Mouse (Mus musculus): Measurements from ENCODE around the gene Tspan18. TPM values are rescaled to one million over a fixed set of nuclear protein-coding genes. Genes with fewer than 3 reads are reported as not detected.

The Tspan18 gene
- polyA plus RNA-seq, 1 experiment from 2014 or later, result 34.5 TPM

DNA sequence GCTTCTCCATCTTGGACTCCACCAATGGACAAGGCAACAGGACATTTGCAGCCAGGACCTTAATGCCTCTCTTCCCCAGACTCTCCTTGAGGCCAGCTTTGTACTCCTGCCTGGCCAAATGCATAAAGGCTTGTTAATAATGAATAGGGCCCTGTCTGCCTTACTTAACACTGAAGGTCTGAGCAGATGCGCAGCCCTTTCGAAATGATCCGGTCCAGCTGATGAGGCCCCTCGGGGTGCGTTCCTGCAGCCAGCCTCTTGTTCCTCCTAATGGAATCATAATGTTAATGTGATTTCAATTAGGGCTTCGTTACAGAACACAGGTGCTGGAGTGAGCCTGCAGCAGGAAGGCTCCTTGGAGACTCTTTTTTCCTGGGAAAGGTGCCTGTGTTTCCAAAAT, 33.7 kb upstream of the Tspan18 start:
- no peak overlapping the region for H3K9ac ChIP-seq (ENCODE audit: low read depth, low read length)
- H3K4me2 ChIP-seq (ENCODE audit: low read depth, low read length), result no peak overlapping the region
- ATAC-seq (ENCODE audit: low read depth), result peak; percentile 59; the same call in 1 of the 2 replicates
- 40% methylated on average over 6 of the region's 6 CpGs for WGBS
- no peaks in the 10 kb centered on the region; the same call in 1 of the 2 replicates for H3K27me3 ChIP-seq (replicated peaks; ENCODE audit: control insufficient read depth, insufficient read depth, low read length)
- peaks cover 10% of the 10 kb centered on the region; the same call in 1 of the 2 replicates for H3K4me1 ChIP-seq (ENCODE audit: control insufficient read depth, insufficient read depth, low read length)
- peak; percentile 65 for DNase-seq (ENCODE audit: low spot score)
- H3K9me3 ChIP-seq (ENCODE audit: control insufficient read depth, low read length), result no peaks in the 10 kb centered on the region
- H3K36me3 ChIP-seq (ENCODE audit: control insufficient read depth, insufficient read depth, low read length), result no peaks in the 10 kb centered on the region
- H3K4me3 ChIP-seq (ENCODE audit: low read depth, low read length), result no peak overlapping the region
- H3K27ac ChIP-seq (replicated peaks; ENCODE audit: low read depth, low read length), result no peak overlapping the region

DNA sequence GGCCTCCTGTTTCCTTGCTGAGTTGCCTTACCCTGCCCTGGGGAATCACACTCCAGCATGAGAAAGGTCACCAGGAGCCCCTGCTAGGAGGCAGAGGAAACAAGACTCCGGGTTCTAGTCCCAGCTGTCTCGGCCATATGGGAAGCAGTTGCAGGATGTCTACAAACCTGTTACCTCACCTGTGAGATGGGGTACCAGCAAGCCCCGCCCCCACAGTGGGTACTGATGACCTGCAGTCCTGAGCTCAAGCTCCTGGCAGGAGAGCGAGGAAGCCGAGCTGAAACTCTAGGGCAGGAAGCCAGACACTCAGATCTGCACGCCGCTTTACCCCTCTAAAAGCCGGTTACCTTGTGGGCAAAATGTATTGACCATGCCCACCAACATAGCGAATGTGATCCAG, 31.1 kb upstream of the Tspan18 start:
- no peaks in the 10 kb centered on the region for H3K9me3 ChIP-seq (ENCODE audit: control insufficient read depth, low read length)
- 50% methylated on average over 9 of the region's 9 CpGs for WGBS
- DNase-seq (ENCODE audit: low spot score) (no peak), ATAC-seq (ENCODE audit: low read depth) (no peak)
- no peaks in the 10 kb centered on the region for H3K36me3 ChIP-seq (ENCODE audit: control insufficient read depth, insufficient read depth, low read length)
- H3K27ac ChIP-seq (replicated peaks; ENCODE audit: low read depth, low read length), result no peak overlapping the region
- no peak overlapping the region for H3K9ac ChIP-seq (ENCODE audit: low read depth, low read length)
- H3K4me2 ChIP-seq (ENCODE audit: low read depth, low read length), result no peak overlapping the region
- H3K4me1 ChIP-seq (ENCODE audit: control insufficient read depth, insufficient read depth, low read length), result peaks cover 10% of the 10 kb centered on the region; the same call in 1 of the 2 replicates
- H3K27me3 ChIP-seq (replicated peaks; ENCODE audit: control insufficient read depth, insufficient read depth, low read length), result no peaks in the 10 kb centered on the region; the same call in 1 of the 2 replicates
- no peak overlapping the region for H3K4me3 ChIP-seq (ENCODE audit: low read depth, low read length)

DNA sequence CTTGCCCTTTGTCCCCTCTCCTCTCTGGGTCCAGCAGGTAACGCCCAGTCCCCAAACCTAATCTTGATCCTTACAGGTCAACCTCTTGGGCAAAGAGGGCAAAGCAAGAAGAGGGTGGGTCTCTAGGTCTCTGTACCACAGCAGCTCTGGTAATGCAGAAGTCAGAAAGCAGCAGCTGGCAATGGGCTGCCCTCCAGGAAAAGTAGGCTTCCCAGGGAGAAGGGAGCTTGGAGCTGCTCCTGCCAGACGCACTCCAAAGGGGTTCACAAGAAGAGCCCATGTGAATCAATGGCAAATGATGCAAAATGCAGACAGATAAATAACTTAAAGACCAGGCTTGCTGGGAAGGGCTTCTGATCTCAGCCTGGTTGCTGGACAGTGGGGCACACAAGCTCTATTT, 30.6 kb upstream of the Tspan18 start:
- Histone ChIP-seq H3K4me2 (ENCODE audit: low read depth, low read length) (no peak overlapping the region), H3K9ac (ENCODE audit: low read depth, low read length) (no peak overlapping the region), H3K27ac (replicated peaks; ENCODE audit: low read depth, low read length) (no peak overlapping the region), H3K4me3 (ENCODE audit: low read depth, low read length) (no peak overlapping the region), H3K9me3 (ENCODE audit: control insufficient read depth, low read length) (no peaks in the 10 kb centered on the region), H3K27me3 (replicated peaks; ENCODE audit: control insufficient read depth, insufficient read depth, low read length) (no peaks in the 10 kb centered on the region; the same call in 1 of the 2 replicates), H3K4me1 (ENCODE audit: control insufficient read depth, insufficient read depth, low read length) (peaks cover 10% of the 10 kb centered on the region; the same call in 1 of the 2 replicates), H3K36me3 (ENCODE audit: control insufficient read depth, insufficient read depth, low read length) (no peaks in the 10 kb centered on the region)
- 75% methylated on average over 2 of the region's 2 CpGs for WGBS
- no peak for ATAC-seq (ENCODE audit: low read depth)
- no peak for DNase-seq (ENCODE audit: low spot score)

DNA sequence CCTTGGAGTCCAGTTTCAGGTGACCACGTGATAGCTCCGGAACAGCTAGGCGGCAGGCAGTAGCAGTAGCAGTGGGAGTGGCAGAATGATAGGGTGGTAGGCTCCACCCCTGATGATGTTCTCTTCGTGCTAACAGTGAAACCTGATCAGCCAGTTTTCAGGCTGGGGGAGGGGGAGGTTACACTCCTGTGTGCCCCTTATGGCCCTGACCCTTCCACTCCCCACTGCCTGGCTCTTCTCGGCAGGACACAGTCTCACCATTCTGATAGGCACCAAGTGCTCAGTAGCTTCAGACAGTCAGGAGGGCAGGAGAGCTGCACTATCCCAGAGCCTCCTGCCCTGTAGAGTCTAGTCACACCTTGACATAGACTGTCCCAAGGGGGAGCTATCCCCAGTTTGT, 27.1 kb upstream of the Tspan18 start:
- no peaks in the 10 kb centered on the region; the same call in 1 of the 2 replicates for H3K4me1 ChIP-seq (ENCODE audit: control insufficient read depth, insufficient read depth, low read length)
- ATAC-seq (ENCODE audit: low read depth) (no peak), DNase-seq (ENCODE audit: low spot score) (no peak)
- H3K4me2 ChIP-seq (ENCODE audit: low read depth, low read length), result no peak overlapping the region
- H3K9me3 ChIP-seq (ENCODE audit: control insufficient read depth, low read length), result no peaks in the 10 kb centered on the region
- no peak overlapping the region for H3K9ac ChIP-seq (ENCODE audit: low read depth, low read length)
- WGBS, result 8% methylated on average over 4 of the region's 5 CpGs
- H3K27me3 ChIP-seq (replicated peaks; ENCODE audit: control insufficient read depth, insufficient read depth, low read length), result no peaks in the 10 kb centered on the region
- H3K4me3 ChIP-seq (ENCODE audit: low read depth, low read length), result no peak overlapping the region
- H3K27ac ChIP-seq (replicated peaks; ENCODE audit: low read depth, low read length), result no peak overlapping the region
- no peaks in the 10 kb centered on the region for H3K36me3 ChIP-seq (ENCODE audit: control insufficient read depth, insufficient read depth, low read length)

DNA sequence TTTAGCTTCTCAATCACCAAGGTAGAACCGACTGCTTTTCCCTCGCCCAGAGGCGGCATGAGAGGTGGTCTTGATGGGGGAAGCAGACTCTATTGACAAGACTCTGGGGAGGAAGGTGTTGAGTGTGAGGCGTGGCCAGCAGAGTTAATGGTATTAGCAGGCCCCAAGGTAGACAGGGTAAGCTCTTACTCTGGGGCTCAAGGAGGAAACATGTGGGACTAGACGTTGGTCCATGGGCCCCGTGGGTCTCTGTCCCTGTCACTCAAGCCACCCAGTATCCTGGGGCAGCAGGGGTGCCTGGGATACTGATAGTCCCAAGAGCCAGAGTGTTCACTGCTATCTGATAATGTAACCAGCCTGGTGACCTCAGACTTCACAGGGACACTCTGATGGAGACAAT, 26.0 kb upstream of the Tspan18 start:
- no peaks in the 10 kb centered on the region; the same call in 1 of the 2 replicates for H3K4me1 ChIP-seq (ENCODE audit: control insufficient read depth, insufficient read depth, low read length)
- no peak overlapping the region for H3K27ac ChIP-seq (replicated peaks; ENCODE audit: low read depth, low read length)
- H3K27me3 ChIP-seq (replicated peaks; ENCODE audit: control insufficient read depth, insufficient read depth, low read length), result no peaks in the 10 kb centered on the region
- H3K9ac ChIP-seq (ENCODE audit: low read depth, low read length), result no peak overlapping the region
- no peak overlapping the region for H3K4me3 ChIP-seq (ENCODE audit: low read depth, low read length)
- DNase-seq (ENCODE audit: low spot score), result no peak
- H3K9me3 ChIP-seq (ENCODE audit: control insufficient read depth, low read length), result no peaks in the 10 kb centered on the region
- 57% methylated on average over 6 of the region's 6 CpGs for WGBS
- ATAC-seq (ENCODE audit: low read depth), result no peak
- no peak overlapping the region for H3K4me2 ChIP-seq (ENCODE audit: low read depth, low read length)
- no peaks in the 10 kb centered on the region for H3K36me3 ChIP-seq (ENCODE audit: control insufficient read depth, insufficient read depth, low read length)

DNA sequence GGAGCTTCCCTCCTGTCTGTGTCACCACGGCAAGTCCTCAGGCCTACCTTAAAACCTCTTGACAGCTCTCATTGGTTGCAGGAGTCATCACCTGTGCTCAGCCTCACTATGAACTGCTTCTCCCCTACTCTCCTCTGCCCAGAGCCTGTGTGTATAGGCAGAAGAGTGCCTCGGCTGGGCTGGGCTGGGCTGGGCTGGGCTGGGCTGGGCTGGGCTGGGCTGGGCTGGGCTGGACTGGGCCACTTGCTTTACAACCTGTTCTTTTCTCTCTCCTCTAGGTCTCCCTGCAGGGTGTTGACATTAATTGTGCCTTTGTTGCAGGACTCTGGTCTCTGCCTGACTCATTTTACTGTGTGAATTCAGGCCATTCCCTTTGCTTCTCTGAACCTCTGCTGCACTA, 23.1 kb upstream of the Tspan18 start:
- H3K4me2 ChIP-seq (ENCODE audit: low read depth, low read length), result no peak overlapping the region
- DNase-seq (ENCODE audit: low spot score) (no peak), ATAC-seq (ENCODE audit: low read depth) (no peak)
- H3K9ac ChIP-seq (ENCODE audit: low read depth, low read length), result no peak overlapping the region
- no peaks in the 10 kb centered on the region for H3K9me3 ChIP-seq (ENCODE audit: control insufficient read depth, low read length)
- H3K36me3 ChIP-seq (ENCODE audit: control insufficient read depth, insufficient read depth, low read length), result no peaks in the 10 kb centered on the region
- H3K4me1 ChIP-seq (ENCODE audit: control insufficient read depth, insufficient read depth, low read length), result no peaks in the 10 kb centered on the region
- WGBS, result 60% methylated on average over 2 of the region's 2 CpGs
- H3K27ac ChIP-seq (replicated peaks; ENCODE audit: low read depth, low read length), result no peak overlapping the region
- no peak overlapping the region for H3K4me3 ChIP-seq (ENCODE audit: low read depth, low read length)
- no peaks in the 10 kb centered on the region for H3K27me3 ChIP-seq (replicated peaks; ENCODE audit: control insufficient read depth, insufficient read depth, low read length)

DNA sequence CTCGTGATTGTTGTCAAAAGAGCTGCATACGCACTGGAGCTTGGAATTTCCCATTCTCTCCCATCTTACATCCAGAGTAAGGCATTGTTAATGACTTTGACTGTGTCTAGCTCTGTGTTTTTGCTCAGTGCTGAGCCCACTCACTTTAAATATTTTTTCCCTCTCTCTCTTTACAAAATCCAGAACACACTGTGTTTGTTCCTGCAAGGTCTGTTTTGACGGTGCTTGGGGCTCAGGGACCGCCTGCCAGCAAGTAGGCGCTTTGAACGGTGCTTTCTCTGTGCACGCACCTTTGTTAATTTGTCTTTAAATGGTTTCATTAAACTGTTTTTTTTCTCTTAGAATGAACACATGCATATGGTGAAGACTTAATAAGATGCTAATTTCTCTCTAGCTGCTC, 21.5 kb upstream of the Tspan18 start:
- WGBS, result 55% methylated on average over 7 of the region's 7 CpGs
- no peak for DNase-seq (ENCODE audit: low spot score)
- Histone ChIP-seq H3K4me2 (ENCODE audit: low read depth, low read length) (no peak overlapping the region), H3K9ac (ENCODE audit: low read depth, low read length) (no peak overlapping the region), H3K4me3 (ENCODE audit: low read depth, low read length) (no peak overlapping the region), H3K27ac (replicated peaks; ENCODE audit: low read depth, low read length) (no peak overlapping the region), H3K36me3 (ENCODE audit: control insufficient read depth, insufficient read depth, low read length) (no peaks in the 10 kb centered on the region), H3K4me1 (ENCODE audit: control insufficient read depth, insufficient read depth, low read length) (no peaks in the 10 kb centered on the region), H3K9me3 (ENCODE audit: control insufficient read depth, low read length) (no peaks in the 10 kb centered on the region), H3K27me3 (replicated peaks; ENCODE audit: control insufficient read depth, insufficient read depth, low read length) (no peaks in the 10 kb centered on the region)
- no peak for ATAC-seq (ENCODE audit: low read depth)

DNA sequence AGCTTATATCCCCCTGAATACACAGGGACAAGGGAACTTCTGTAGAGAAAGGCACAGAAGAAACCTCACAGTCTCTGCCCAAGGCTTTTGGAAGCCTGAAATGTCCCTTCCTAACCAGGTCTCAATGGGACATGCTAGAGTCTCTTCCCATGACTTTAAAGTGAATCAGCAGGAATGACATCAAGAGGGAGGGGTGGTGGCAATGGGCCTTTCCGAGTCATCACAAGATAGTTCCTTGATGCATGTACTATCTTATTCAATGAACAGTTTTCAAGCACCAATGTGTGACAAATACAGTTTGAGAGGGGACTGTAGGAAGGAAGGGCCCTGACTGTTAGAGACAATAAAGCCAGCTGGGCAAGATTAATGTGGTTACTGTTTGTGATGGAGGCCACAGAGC, 20.3 kb upstream of the Tspan18 start:
- no peaks in the 10 kb centered on the region for H3K9me3 ChIP-seq (ENCODE audit: control insufficient read depth, low read length)
- no peaks in the 10 kb centered on the region for H3K27me3 ChIP-seq (replicated peaks; ENCODE audit: control insufficient read depth, insufficient read depth, low read length)
- no peak for ATAC-seq (ENCODE audit: low read depth)
- H3K27ac ChIP-seq (replicated peaks; ENCODE audit: low read depth, low read length), result no peak overlapping the region
- WGBS, result 83% methylated on average over 1 of the region's 1 CpGs
- no peaks in the 10 kb centered on the region for H3K4me1 ChIP-seq (ENCODE audit: control insufficient read depth, insufficient read depth, low read length)
- no peaks in the 10 kb centered on the region for H3K36me3 ChIP-seq (ENCODE audit: control insufficient read depth, insufficient read depth, low read length)
- H3K4me3 ChIP-seq (ENCODE audit: low read depth, low read length), result no peak overlapping the region
- H3K9ac ChIP-seq (ENCODE audit: low read depth, low read length), result no peak overlapping the region
- H3K4me2 ChIP-seq (ENCODE audit: low read depth, low read length), result no peak overlapping the region
- DNase-seq (ENCODE audit: low spot score), result no peak

DNA sequence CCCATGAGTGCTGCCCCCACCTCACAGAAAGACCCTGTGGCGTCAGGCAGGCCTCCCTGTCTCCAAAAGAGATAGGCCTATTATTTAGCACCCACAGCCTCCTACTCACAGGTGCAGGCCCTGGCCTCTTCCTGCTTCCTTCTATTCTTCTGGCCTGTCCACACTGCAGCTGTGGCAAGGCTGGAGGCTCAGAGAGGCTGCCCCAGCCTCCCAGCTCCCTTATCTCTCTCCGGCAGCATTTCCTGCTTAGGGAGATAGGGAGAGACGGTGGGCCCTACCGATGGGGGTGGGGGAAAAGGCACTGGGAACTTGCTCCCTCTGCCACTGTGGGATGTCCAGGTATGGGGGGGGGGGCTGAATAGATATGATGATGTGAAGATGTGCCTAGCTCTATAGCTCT, 19.4 kb upstream of the Tspan18 start:
- Histone ChIP-seq H3K27ac (replicated peaks; ENCODE audit: low read depth, low read length) (no peak overlapping the region), H3K9me3 (ENCODE audit: control insufficient read depth, low read length) (no peaks in the 10 kb centered on the region), H3K36me3 (ENCODE audit: control insufficient read depth, insufficient read depth, low read length) (no peaks in the 10 kb centered on the region), H3K4me2 (ENCODE audit: low read depth, low read length) (no peak overlapping the region), H3K9ac (ENCODE audit: low read depth, low read length) (no peak overlapping the region), H3K27me3 (replicated peaks; ENCODE audit: control insufficient read depth, insufficient read depth, low read length) (no peaks in the 10 kb centered on the region), H3K4me1 (ENCODE audit: control insufficient read depth, insufficient read depth, low read length) (no peaks in the 10 kb centered on the region), H3K4me3 (ENCODE audit: low read depth, low read length) (no peak overlapping the region)
- 72% methylated on average over 4 of the region's 4 CpGs for WGBS
- ATAC-seq (ENCODE audit: low read depth) (no peak), DNase-seq (ENCODE audit: low spot score) (no peak)

All from embryonic facial prominence, embryonic 14.5 days (tissue).